Mouse (Mus musculus): ENCODE results near the gene Alkal2. TPM values are rescaled to one million over a fixed set of nuclear protein-coding genes. Genes with fewer than 3 reads are reported as not detected.

Gene Alkal2
- polyA plus RNA-seq, 1 experiment, result not detected

DNA sequence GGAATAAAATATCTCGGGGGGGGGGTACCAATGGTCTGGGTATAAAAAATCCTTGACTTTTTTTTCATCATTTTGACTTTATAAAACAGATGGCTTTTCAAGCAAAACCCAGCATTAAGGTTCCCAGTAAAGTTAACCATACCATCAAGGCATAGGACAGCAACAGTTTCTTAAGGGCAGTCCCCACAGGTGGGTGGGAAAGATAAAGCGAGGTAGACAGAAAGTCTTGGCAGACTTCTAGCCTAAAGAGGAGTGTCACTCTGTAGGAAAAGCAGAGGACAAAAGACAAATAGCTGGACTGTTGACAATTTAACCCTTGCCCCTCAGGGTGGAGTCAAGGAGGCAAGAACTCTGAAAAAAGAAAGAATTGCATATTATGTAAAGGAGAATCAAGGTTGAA, 25.8 kb downstream of the Alkal2 start:
- TF ChIP-seq GATA1 (IDR thresholded peaks at IDR 0.05; ENCODE audit: low read length), result no peak

DNA sequence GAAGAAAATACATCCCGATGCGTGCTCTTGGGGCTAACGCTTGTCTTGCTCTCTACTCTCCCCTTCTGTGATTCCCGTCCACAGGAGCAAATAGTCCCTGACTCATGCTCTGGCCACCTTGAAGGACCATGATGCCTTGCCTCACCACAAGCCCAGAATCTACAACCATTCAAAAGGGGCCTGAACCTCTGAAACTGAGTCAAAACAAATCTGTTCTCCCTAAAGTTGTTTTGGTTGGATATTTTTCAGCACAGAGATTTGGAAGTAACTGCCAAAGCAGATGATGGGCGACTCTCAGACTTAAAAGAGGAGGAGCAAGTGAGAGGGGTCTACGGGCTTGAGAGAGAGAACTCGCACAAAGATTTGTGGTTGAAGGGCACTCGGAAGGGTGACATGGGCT, 26.7 kb downstream of the Alkal2 start:
- no peak for TF ChIP-seq GATA1 (IDR thresholded peaks at IDR 0.05; ENCODE audit: low read length)

DNA sequence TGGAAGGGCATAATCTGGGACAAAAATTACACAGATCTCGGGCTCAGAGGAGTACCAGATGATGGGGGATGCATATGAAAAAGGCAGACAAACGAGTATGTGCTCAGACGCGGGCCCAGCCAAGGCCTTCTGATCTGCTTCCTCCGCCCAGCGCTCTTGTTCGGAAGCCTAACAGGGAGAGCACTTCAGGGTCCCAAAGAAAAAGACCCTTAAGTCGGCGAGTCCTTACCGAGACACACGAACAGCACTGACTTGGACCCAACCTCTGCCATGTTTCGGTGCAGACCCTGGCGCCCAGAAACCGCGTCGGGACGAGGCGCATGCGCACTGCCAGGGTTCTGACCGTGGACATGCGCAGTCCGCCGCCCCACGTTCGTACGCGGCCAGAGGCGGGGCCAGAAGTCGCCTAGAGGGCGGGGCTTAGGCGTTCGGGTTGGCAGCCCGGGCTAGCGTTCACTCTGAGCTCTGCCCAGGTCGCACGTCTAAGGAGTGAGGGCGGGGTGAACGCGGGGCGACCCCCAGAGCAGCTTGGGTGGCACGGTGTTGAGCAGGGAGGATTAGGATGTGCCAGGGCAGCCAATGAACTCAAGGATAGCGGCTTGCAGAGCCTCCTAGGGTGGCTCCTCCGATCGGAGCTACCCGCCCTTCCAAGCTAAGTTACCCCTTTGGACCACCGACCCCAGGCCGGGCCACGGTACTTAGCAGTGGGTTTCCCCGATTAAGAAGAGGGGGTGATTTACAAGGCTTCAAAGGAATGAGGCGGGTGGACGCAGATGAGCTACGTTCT, 27.3 kb downstream of the Alkal2 start, which contains the start of the genes Acp1 and Sh3yl1:
TSS of gene Acp1 (minus strand) at position 329 of the 787 bp plus-strand sequence.
TSS of gene Sh3yl1 (plus strand) at position 408 of the 787 bp plus-strand sequence.
- TF ChIP-seq GATA1 (IDR thresholded peaks at IDR 0.05; ENCODE audit: low read length), result no peak

DNA sequence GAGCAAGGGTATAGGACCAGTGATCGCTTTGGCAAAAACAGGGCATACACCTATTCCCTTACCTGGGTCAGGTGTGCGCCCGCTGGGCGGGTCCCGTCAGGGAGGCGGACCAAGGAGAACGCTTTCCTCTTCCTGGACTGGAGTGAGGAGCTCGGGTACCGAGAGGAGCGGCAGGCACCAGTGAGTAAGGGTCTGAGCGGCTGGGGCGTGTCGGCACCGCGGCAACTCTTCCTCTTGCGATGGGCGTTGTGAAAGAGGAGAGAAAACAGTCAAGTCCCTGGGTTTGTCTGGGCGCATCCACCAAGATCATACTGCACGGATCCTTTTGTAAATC, 27.9 kb downstream of the Alkal2 start:
- no peak for TF ChIP-seq GATA1 (IDR thresholded peaks at IDR 0.05; ENCODE audit: low read length)

DNA sequence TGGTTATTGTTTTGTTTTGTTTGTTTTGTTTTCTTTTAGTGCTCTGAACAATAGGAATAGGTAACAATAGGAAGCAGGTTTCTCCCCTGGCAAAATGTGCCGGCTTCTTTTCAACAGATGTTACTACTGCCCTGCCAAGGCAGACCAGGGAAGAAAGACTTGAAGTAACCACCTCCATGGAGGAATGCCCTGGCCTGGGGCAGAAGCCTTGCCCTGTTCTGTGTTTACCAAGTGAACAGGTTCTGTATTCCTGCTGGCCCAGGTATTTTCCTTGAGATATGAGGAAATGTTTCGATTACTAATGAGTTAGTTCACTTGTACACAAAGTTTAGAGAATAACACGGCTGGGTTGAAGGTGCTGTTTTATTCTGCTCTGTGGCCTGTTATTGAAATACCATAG, 28.7 kb downstream of the Alkal2 start:
- TF ChIP-seq GATA1 (IDR thresholded peaks at IDR 0.05; ENCODE audit: low read length), result no peak

DNA sequence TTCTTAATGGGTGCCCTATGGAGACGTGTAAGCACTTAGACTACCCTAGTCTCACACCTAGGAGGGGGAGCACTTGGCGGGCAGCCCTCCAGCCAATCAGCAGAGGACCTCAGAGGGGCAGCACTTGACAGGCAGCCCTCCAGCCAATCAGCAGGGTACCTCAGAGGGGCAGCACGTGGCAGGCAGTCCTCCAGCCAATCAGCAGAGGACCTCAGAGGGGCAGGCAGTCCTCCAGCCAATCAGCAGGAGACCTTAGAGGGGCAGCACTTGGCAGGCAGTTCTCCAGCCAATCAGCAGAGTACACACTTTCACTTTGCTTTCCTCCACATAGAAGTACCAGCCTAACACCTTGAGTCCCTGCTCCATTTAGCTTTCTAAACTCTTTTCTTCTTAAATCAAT, 38.3 kb downstream of the Alkal2 start:
- TF ChIP-seq GATA1 (IDR thresholded peaks at IDR 0.05; ENCODE audit: low read length), result no peak

DNA sequence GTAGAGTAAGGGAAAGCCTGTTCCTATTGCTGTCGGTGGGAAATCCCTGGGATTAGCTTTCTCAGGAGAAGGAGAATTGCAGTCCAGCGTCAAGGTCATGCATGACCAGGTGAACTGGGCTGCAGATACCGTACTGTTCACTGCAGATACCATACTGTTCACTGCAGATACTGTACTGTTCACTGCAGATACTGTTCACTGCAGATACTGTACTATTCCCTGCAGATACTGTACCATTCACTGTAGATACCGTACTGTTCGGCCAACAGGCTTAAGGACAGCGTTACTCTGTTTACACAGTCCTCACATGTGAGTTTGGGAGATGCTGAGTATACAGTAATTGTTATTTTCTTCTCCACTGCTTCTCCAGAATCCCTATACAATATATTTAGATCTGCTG, 44.1 kb downstream of the Alkal2 start:
- no peak for TF ChIP-seq GATA1 (IDR thresholded peaks at IDR 0.05; ENCODE audit: low read length)

DNA sequence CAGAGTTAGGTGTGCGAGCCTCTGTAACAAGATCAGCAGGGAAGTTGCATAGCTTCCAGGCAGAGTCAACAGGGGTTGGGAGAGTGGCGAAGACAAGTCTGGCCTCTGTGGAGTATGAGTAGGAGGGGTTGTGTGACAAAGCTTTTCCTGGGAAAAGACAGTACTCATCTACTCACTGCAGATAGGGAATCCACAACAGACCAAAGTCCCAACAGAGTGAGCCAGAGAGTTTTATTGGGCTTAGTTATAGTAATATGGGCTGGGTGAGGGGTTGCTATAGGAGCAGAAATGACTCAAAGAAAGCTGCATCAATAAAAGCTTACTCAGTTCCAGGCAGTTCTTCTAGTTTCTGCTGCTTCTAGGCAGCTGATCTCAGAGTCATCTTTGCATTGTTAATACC, 49.2 kb downstream of the Alkal2 start:
- TF ChIP-seq GATA1 (IDR thresholded peaks at IDR 0.05; ENCODE audit: low read length), result no peak

DNA sequence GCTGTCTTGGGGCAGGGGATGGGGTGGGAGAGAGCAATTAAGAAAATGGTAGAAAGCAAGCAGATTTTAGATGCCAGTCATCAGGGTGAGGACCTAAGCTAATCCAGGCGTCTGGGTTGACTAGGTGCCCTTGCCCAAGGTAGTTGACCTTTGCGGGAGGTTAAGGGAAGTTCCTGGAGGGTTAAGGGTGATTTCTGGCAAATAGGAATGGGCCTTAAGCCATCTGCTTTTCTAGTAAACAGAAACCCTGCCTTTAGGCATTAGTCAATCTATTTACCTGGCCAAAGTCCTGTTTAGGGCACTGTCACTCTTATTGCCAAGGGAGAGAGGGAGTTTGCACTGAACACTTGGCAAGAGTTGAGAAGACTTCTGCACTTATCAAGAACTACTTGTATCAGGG, 52.8 kb downstream of the Alkal2 start:
- TF ChIP-seq GATA1 (IDR thresholded peaks at IDR 0.05; ENCODE audit: low read length), result no peak

Other genes starting within 250 kb of the Alkal2 start
- gene Acp1, start 27.3 kb downstream of the Alkal2 start, polyA plus RNA-seq (2012), result 2.0 and 2.2 TPM in 2 replicates
- 0.64 and 0.87 TPM in 2 replicates for gene Sh3yl1, start 27.3 kb downstream of the Alkal2 start, polyA plus RNA-seq (2012)
- not detected in 2 replicates for gene Fam110c, start 189.5 kb downstream of the Alkal2 start, polyA plus RNA-seq (2012)

Data from G1E-ER4 (cell line).